ENCODE assay signal across 32 mouse cellular contexts in the genomic region with DNA sequence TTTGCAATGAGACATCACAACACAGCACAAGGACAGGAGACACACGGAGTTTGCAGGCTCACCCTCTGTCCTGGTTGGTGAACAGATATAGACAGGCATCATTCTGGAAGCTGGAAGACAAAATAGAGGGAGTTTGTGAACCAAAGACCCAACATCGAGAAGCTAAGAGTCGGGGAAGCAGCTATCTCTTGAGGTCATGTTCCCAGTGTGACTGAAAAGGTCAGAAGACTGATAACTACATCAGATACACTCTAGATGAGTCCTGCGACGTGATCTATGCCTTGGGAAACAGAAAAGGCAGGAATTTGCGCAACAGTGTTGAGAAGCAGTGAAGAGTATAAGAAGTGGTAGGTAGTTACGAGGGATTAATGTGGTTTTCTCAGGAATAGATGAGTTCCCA.
"Had no signal": no experiment of that assay in that cellular context is flagged by ENCODE, and none has a peak within 500 bp of the region (broad histone marks: within the 10 kb centered on the region; RNA-seq: fewer than 3 reads in every experiment).

No protein-coding gene starts in this region.

- H3K9ac ChIP-seq: limb, embryonic 12.5 days; limb, embryonic 13.5 days; limb, embryonic 15.5 days; liver, embryonic 12.5 days; liver, embryonic 13.5 days; liver, embryonic 14.5 days; liver, embryonic 15.5 days; liver, postnatal 0 days; lung, embryonic 14.5 days; lung, embryonic 15.5 days; midbrain, embryonic 12.5 days; midbrain, embryonic 13.5 days; midbrain, embryonic 15.5 days; neural tube, embryonic 12.5 days had no signal

- H3K27me3 ChIP-seq: limb, embryonic 12.5 days; limb, embryonic 13.5 days; limb, embryonic 15.5 days; liver, embryonic 12.5 days; liver, embryonic 13.5 days; liver, embryonic 15.5 days; lung, embryonic 15.5 days; midbrain, embryonic 12.5 days; midbrain, embryonic 13.5 days; midbrain, embryonic 15.5 days; neural tube, embryonic 12.5 days had no signal

- ATAC-seq: liver, embryonic 12.5 days; liver, postnatal 0 days; lung, postnatal 0 days; midbrain, embryonic 13.5 days; midbrain, embryonic 15.5 days; midbrain, embryonic 16.5 days had no signal

- H3K9me3 ChIP-seq: limb, embryonic 10.5 days; limb, embryonic 12.5 days; limb, embryonic 13.5 days; limb, embryonic 15.5 days; liver, embryonic 12.5 days; liver, embryonic 13.5 days; liver, embryonic 15.5 days; lung, embryonic 15.5 days; megakaryocyte, embryonic 14.5 days; midbrain, embryonic 10.5 days; midbrain, embryonic 12.5 days; midbrain, embryonic 13.5 days; midbrain, embryonic 15.5 days; neural tube, embryonic 12.5 days had no signal

- H3K36me3 ChIP-seq: limb, embryonic 10.5 days; limb, embryonic 12.5 days; limb, embryonic 13.5 days; limb, embryonic 15.5 days; liver, embryonic 12.5 days; liver, embryonic 13.5 days; liver, embryonic 15.5 days; lung, embryonic 15.5 days; midbrain, embryonic 10.5 days; midbrain, embryonic 12.5 days; midbrain, embryonic 13.5 days; midbrain, embryonic 15.5 days; neural tube, embryonic 12.5 days had no signal

- H3K27ac ChIP-seq: limb, embryonic 10.5 days; limb, embryonic 12.5 days; limb, embryonic 13.5 days; limb, embryonic 15.5 days; liver, embryonic 12.5 days; liver, embryonic 13.5 days; liver, embryonic 14.5 days; liver, embryonic 15.5 days; lung, embryonic 15.5 days; macrophage; midbrain, embryonic 10.5 days; midbrain, embryonic 12.5 days; midbrain, embryonic 13.5 days; midbrain, embryonic 15.5 days; neural tube, embryonic 12.5 days had no signal

- DNase-seq: left cerebral cortex, postnatal 4 days; liver; liver, embryonic 13.5 days; liver, postnatal 0 days; lung, adult 18-20 months; lung, adult 2 months; lung, embryonic 14.5 days; lung, postnatal 10 days; lung, postnatal 14 days; lung, postnatal 36 days; lung, postnatal 4 days; midbrain, embryonic 14.5 days had no signal

- H3K4me1 ChIP-seq: limb, embryonic 10.5 days; limb, embryonic 12.5 days; limb, embryonic 13.5 days; limb, embryonic 15.5 days; liver, embryonic 12.5 days; liver, embryonic 13.5 days; liver, embryonic 15.5 days; lung, embryonic 15.5 days; midbrain, embryonic 10.5 days; midbrain, embryonic 12.5 days; midbrain, embryonic 13.5 days; midbrain, embryonic 15.5 days; neural tube, embryonic 12.5 days had no signal

- H3K4me2 ChIP-seq: limb, embryonic 12.5 days; limb, embryonic 13.5 days; limb, embryonic 15.5 days; liver, embryonic 11.5 days; liver, embryonic 12.5 days; liver, embryonic 13.5 days; liver, embryonic 15.5 days; lung, embryonic 14.5 days; lung, embryonic 15.5 days; midbrain, embryonic 11.5 days; midbrain, embryonic 12.5 days; midbrain, embryonic 13.5 days; midbrain, embryonic 15.5 days; neural tube, embryonic 12.5 days had no signal

- H3K4me3 ChIP-seq: limb, embryonic 10.5 days; limb, embryonic 12.5 days; limb, embryonic 13.5 days; limb, embryonic 15.5 days; liver, embryonic 12.5 days; liver, embryonic 13.5 days; liver, embryonic 15.5 days; lung, embryonic 15.5 days; megakaryocyte, embryonic 14.5 days; midbrain, embryonic 10.5 days; midbrain, embryonic 12.5 days; midbrain, embryonic 13.5 days; midbrain, embryonic 15.5 days; myocyte; neural tube, embryonic 12.5 days had no signal
